Mouse (Mus musculus): ENCODE measurements around the gene Mfap5.

GRCm38 (mm10) chr6:122544672-122545071 lies 39.0 kb downstream of the Mfap5 start:
- TF ChIP-seq POLR2A (IDR thresholded peaks at IDR 0.05; ENCODE audit: borderline replicate concordance, low read depth, low read length): no peak
- TF ChIP-seq CTCF (IDR thresholded peaks at IDR 0.05; ENCODE audit: low read depth, low read length): no peak
